Mouse (Mus musculus) stomach, embryonic 14.5 days (tissue): Measurements from ENCODE around the gene Tmem235. TPM values are rescaled to one million over a fixed set of nuclear protein-coding genes. Genes with fewer than 3 reads are reported as not detected.

Experiments used
- ATAC-seq: fragments of 200-750 bp; cut with Nextera tagmentation; 2 replicates; pipeline ENCODE4 v1.8.0; 2017; ENCODE audit warnings: low read depth, moderate TSS enrichment; ENCODE audit not compliant: insufficient number of reproducible peaks, insufficient read depth, low FRiP score
- H3K27ac ChIP-seq: fragments of 300-500 bp; sonication (generic); 2 replicates; pipeline ENCODE4 v1.5.1; 2014; ENCODE audit warnings: mild to moderate bottlenecking, low read length, moderate library complexity, mixed read lengths
- H3K27me3 ChIP-seq: fragments of 300-500 bp; sonication (generic); 2 replicates; pipeline ENCODE4 v1.6.1; 2014; ENCODE audit warnings: low read length, control low read depth, mixed read lengths; ENCODE audit not compliant: control insufficient read depth, insufficient read depth
- H3K36me3 ChIP-seq: fragments of 300-500 bp; sonication (generic); 2 replicates; pipeline ENCODE4 v1.6.1; 2014; ENCODE audit warnings: mild to moderate bottlenecking, control low read depth, low read length, moderate library complexity, mixed read lengths; ENCODE audit not compliant: control insufficient read depth, insufficient read depth
- H3K4me1 ChIP-seq: fragments of 300-500 bp; sonication (generic); 2 replicates; pipeline ENCODE4 v1.6.1; 2014; ENCODE audit warnings: low read length, control low read depth, mixed read lengths; ENCODE audit not compliant: control insufficient read depth, insufficient read depth
- H3K4me2 ChIP-seq: fragments of 300-500 bp; sonication (generic); replicated peaks from 2 replicates; pipeline ENCODE4 v1.6.1; 2014; ENCODE audit warnings: low read depth, low read length, control low read depth
- H3K4me3 ChIP-seq: fragments of 300-500 bp; sonication (generic); 2 replicates; pipeline ENCODE4 v1.5.1; 2014; ENCODE audit warnings: low read depth, low read length, control low read depth
- H3K9ac ChIP-seq: fragments of 300-500 bp; sonication (generic); replicated peaks from 2 replicates; pipeline ENCODE4 v1.6.1; 2014; ENCODE audit warnings: low read depth, mild to moderate bottlenecking, control low read depth, low read length, moderate library complexity, mixed read lengths
- H3K9me3 ChIP-seq: fragments of 300-500 bp; sonication (generic); 2 replicates; pipeline ENCODE4 v1.6.1; 2016; ENCODE audit warnings: low read depth, low read length, control low read depth; ENCODE audit not compliant: control insufficient read depth
- WGBS: fragments of 180-500 bp; shearing (Covaris S2); extraction: QIAGEN DNeasy Blood & Tissue Kit; methylation state at CpG from one replicate; pipeline ENCODE4 v1.1.7; 2014; 5-methylcytosine and 5-hydroxymethylcytosine counted together
- polyA plus RNA-seq: library from polyadenylated mRNA; unstranded; fragments of >200 nt; fragmentation: Nextera tagmentation; extraction: Ambion mirVana; gene quantifications from 2 replicates; pipeline ENCODE4 v1.2.1, GENCODE M21; 2014

Gene Tmem235
- polyA plus RNA-seq, 1 experiment from 2014 or later = not detected

GRCm38 (mm10) chr11:117838572-117838971 is 22.0 kb upstream of the Tmem235 start:
- H3K9me3 ChIP-seq = no peaks in the 10 kb centered on the region
- no peaks in the 10 kb centered on the region for H3K36me3 ChIP-seq
- H3K9ac ChIP-seq = no peak overlapping the region
- peak; percentile 81 for ATAC-seq
- WGBS = 65% methylated on average over 2 of the region's 2 CpGs
- H3K4me1 ChIP-seq = no peaks in the 10 kb centered on the region
- no peak overlapping the region for H3K4me2 ChIP-seq
- H3K27me3 ChIP-seq = no peaks in the 10 kb centered on the region
- H3K4me3 ChIP-seq = no peak overlapping the region
- H3K27ac ChIP-seq = peak overlapping the region; percentile 29; the same call in 1 of the 2 replicates

GRCm38 (mm10) chr11:117839021-117839420 is 21.5 kb upstream of the Tmem235 start:
- Histone ChIP-seq H3K4me1 (no peaks in the 10 kb centered on the region), H3K9ac (no peak overlapping the region), H3K27me3 (no peaks in the 10 kb centered on the region), H3K4me3 (no peak overlapping the region), H3K9me3 (no peaks in the 10 kb centered on the region), H3K4me2 (no peak overlapping the region), H3K27ac (peak overlapping the region; percentile 29; the same call in 1 of the 2 replicates), H3K36me3 (no peaks in the 10 kb centered on the region)
- 86% methylated on average over 1 of the region's 1 CpGs for WGBS
- no peak for ATAC-seq

- H3K4me3 ChIP-seq = no peak overlapping the region
- no peaks in the 10 kb centered on the region for H3K27me3 ChIP-seq
- no peak overlapping the region for H3K9ac ChIP-seq
- ATAC-seq = no peak
- WGBS = 24% methylated on average over 1 of the region's 1 CpGs
- H3K27ac ChIP-seq = no peak overlapping the region
- H3K36me3 ChIP-seq = no peaks in the 10 kb centered on the region
- no peaks in the 10 kb centered on the region for H3K4me1 ChIP-seq
- H3K9me3 ChIP-seq = no peaks in the 10 kb centered on the region
- H3K4me2 ChIP-seq = no peak overlapping the region
Observed at GRCm38 (mm10) chr11:117840910-117841309, 19.6 kb upstream of the Tmem235 start.

GRCm38 (mm10) chr11:117843434-117843833 is 17.1 kb upstream of the Tmem235 start:
- no peak for ATAC-seq
- no peak overlapping the region for H3K4me3 ChIP-seq
- no peaks in the 10 kb centered on the region for H3K36me3 ChIP-seq
- H3K9ac ChIP-seq = no peak overlapping the region
- H3K27ac ChIP-seq = no peak overlapping the region
- H3K4me1 ChIP-seq = peaks cover 6% of the 10 kb centered on the region
- 84% methylated on average over 2 of the region's 2 CpGs for WGBS
- no peaks in the 10 kb centered on the region for H3K27me3 ChIP-seq
- no peak overlapping the region for H3K4me2 ChIP-seq
- H3K9me3 ChIP-seq = no peaks in the 10 kb centered on the region

GRCm38 (mm10) chr11:117844997-117845396 is 15.6 kb upstream of the Tmem235 start:
- Histone ChIP-seq H3K4me1 (peaks cover 10% of the 10 kb centered on the region), H3K27ac (no peak overlapping the region), H3K9ac (no peak overlapping the region), H3K9me3 (no peaks in the 10 kb centered on the region), H3K4me3 (no peak overlapping the region), H3K36me3 (no peaks in the 10 kb centered on the region), H3K4me2 (no peak overlapping the region), H3K27me3 (no peaks in the 10 kb centered on the region)
- no peak for ATAC-seq
- WGBS = 48% methylated on average over 2 of the region's 2 CpGs

GRCm38 (mm10) chr11:117845651-117846050 is 14.9 kb upstream of the Tmem235 start:
- no peak overlapping the region for H3K9ac ChIP-seq
- no peak for ATAC-seq
- peaks cover 16% of the 10 kb centered on the region for H3K4me1 ChIP-seq
- no peak overlapping the region for H3K4me2 ChIP-seq
- no peaks in the 10 kb centered on the region; the same call in 1 of the 2 replicates for H3K36me3 ChIP-seq
- no peak overlapping the region for H3K4me3 ChIP-seq
- WGBS = 72% methylated on average over 2 of the region's 2 CpGs
- no peaks in the 10 kb centered on the region for H3K27me3 ChIP-seq
- no peak overlapping the region for H3K27ac ChIP-seq
- no peaks in the 10 kb centered on the region for H3K9me3 ChIP-seq

- H3K36me3 ChIP-seq = no peaks in the 10 kb centered on the region; the same call in 1 of the 2 replicates
- H3K27ac ChIP-seq = no peak overlapping the region
- 53% methylated on average over 5 of the region's 5 CpGs for WGBS
- no peak overlapping the region for H3K4me2 ChIP-seq
- no peak for ATAC-seq
- no peaks in the 10 kb centered on the region for H3K27me3 ChIP-seq
- H3K4me3 ChIP-seq = no peak overlapping the region
- H3K4me1 ChIP-seq = peaks cover 19% of the 10 kb centered on the region
- H3K9ac ChIP-seq = no peak overlapping the region
- no peaks in the 10 kb centered on the region for H3K9me3 ChIP-seq
Observed at GRCm38 (mm10) chr11:117846640-117847039, 13.9 kb upstream of the Tmem235 start.

- Histone ChIP-seq H3K27me3 (no peaks in the 10 kb centered on the region), H3K4me1 (peaks cover 19% of the 10 kb centered on the region), H3K36me3 (peaks cover 2% of the 10 kb centered on the region), H3K9ac (peak overlapping the region; percentile 67), H3K4me3 (peak overlapping the region; percentile 69; the same call in 1 of the 2 replicates), H3K4me2 (peak overlapping the region; percentile 75), H3K27ac (peak overlapping the region; percentile 97), H3K9me3 (no peaks in the 10 kb centered on the region)
- 70% methylated on average over 7 of the region's 7 CpGs for WGBS
- ATAC-seq = no peak
Observed at GRCm38 (mm10) chr11:117847593-117848215, 12.8 kb upstream of the Tmem235 start.
